Mouse (Mus musculus) bone marrow, adult 2 months (tissue): ENCODE measurements around the gene Otop1. TPM values are rescaled to one million over a fixed set of nuclear protein-coding genes. Genes with fewer than 3 reads are reported as not detected.

Experiments used
- H3K27ac ChIP-seq: fragments of 200-500 bp; 2 replicates; pipeline ENCODE4 v1.5.1; 2012; ENCODE audit warnings: low read depth, mild to moderate bottlenecking, control low read depth, inconsistent platforms, low read length; ENCODE audit not compliant: control insufficient read depth, poor library complexity, insufficient read depth
- H3K4me1 ChIP-seq: fragments of 200-500 bp; 2 replicates; pipeline ENCODE4 v1.6.1; 2011; ENCODE audit warnings: low read length; ENCODE audit not compliant: control insufficient read depth, insufficient read depth
- H3K4me3 ChIP-seq: fragments of 200-500 bp; replicated peaks from 2 replicates; pipeline ENCODE3; 2011; ENCODE audit warnings: mild to moderate bottlenecking, low read depth, low read length, control low read depth; ENCODE audit not compliant: control insufficient read depth
- CTCF ChIP-seq: fragments of 200-500 bp; IDR thresholded peaks from 2 replicates; pipeline ENCODE4 v1.5.1; 2011; ENCODE audit warnings: low read length, control low read depth; ENCODE audit not compliant: control insufficient read depth, insufficient read depth
- POLR2A ChIP-seq: fragments of 200-500 bp; IDR thresholded peaks from 2 replicates; pipeline ENCODE4 v1.6.1; 2011; ENCODE audit warnings: low read depth, mild to moderate bottlenecking, control low read depth, low read length, borderline replicate concordance; ENCODE audit not compliant: control insufficient read depth
- WGBS: fragments of 180-500 bp; shearing (Covaris S2); methylation state at CpG from one replicate; pipeline ENCODE4 v1.1.7; 2018; 5-methylcytosine and 5-hydroxymethylcytosine counted together
- polyA plus RNA-seq: library from polyadenylated mRNA; stranded (reverse); fragments of >200 nt; gene quantifications from 2 replicates; pipeline ENCODE4 v1.2.4, GENCODE M21; 2011; ENCODE audit warnings: low replicate concordance; ENCODE audit not compliant: missing spikeins, insufficient read depth, insufficient read length

Otop1 gene
- polyA plus RNA-seq, 1 experiment = not detected

- no peak for TF ChIP-seq POLR2A
- no peak for TF ChIP-seq CTCF
- 79% methylated on average over 5 of the region's 5 CpGs for WGBS
- Histone ChIP-seq H3K4me1 (peaks cover 1% of the 10 kb centered on the region; the same call in 1 of the 2 replicates), H3K27ac (no peak overlapping the region), H3K4me3 (no peak overlapping the region)
Observed at GRCm38 (mm10) chr5:38350351-38350929, 74.7 kb downstream of the Otop1 start.

Other genes starting within 250 kb of the Otop1 start
- 7.1 and 11.9 TPM in 2 replicates for gene Stx18, start 237.2 kb upstream of the Otop1 start, polyA plus RNA-seq
- 1.8 and 6.8 TPM in 2 replicates for gene Nsg1, start 116.1 kb upstream of the Otop1 start, polyA plus RNA-seq
- 1.7 and 3.5 TPM in 2 replicates for gene Zbtb49, start 55.5 kb upstream of the Otop1 start, polyA plus RNA-seq
- gene Lyar, start 55.5 kb upstream of the Otop1 start, polyA plus RNA-seq = 24.8 and 33.8 TPM in 2 replicates
- 14.8 and 18.9 TPM in 2 replicates for gene Tmem128, start 15.8 kb upstream of the Otop1 start, polyA plus RNA-seq
- not detected in 2 replicates for gene Drd5, start 43.4 kb downstream of the Otop1 start, polyA plus RNA-seq
- 3.0 and 11.1 TPM in 2 replicates for gene Slc2a9, start 227.2 kb downstream of the Otop1 start, polyA plus RNA-seq